Mouse (Mus musculus) lung, postnatal 0 days (tissue): ENCODE data around the gene Tbccd1.

Source experiments
- CTCF ChIP-seq: IDR thresholded peaks from 2 replicates; pipeline ENCODE4 v1.5.1; 2016; ENCODE audit warnings: antibody characterized with exemption, mild to moderate bottlenecking
- EP300 ChIP-seq: IDR thresholded peaks from 2 replicates; pipeline ENCODE4 v1.6.1; 2016; ENCODE audit warnings: antibody characterized with exemption, mild to moderate bottlenecking, control low read depth

GRCm38 (mm10) chr16:22807468-22808070 lies 49.9 kb downstream of the Tbccd1 start:
- TF ChIP-seq CTCF (peak; percentile 75), EP300 (no peak)
